Mouse (Mus musculus) layer of hippocampus, adult 2 months (tissue): ENCODE measurements around the gene Samd4b. TPM values are rescaled to one million over a fixed set of nuclear protein-coding genes. Genes with fewer than 3 reads are reported as not detected.
A peak's percentile ranks its signal among the peaks of the same experiment; 100 is the strongest.

ENCODE experiments used
- DNase-seq, 2 experiments: peaks; one replicate each; pipeline ENCODE4 v3.0.0; 2022; ENCODE audit warnings: low spot score in 2 of 2
- H3K27ac ChIP-seq: fragments of 200-600 bp; 2 replicates; pipeline ENCODE4 v1.8.1; 2022
- H3K4me3 ChIP-seq: fragments of 200-600 bp; 2 replicates; pipeline ENCODE4 v1.8.1; 2022; ENCODE audit warnings: mild to moderate bottlenecking
- CTCF ChIP-seq: fragments of 200-600 bp; conservative IDR thresholded peaks from 2 replicates; pipeline ENCODE4 v1.8.1; 2022; ENCODE audit warnings: antibody characterized with exemption, mild to moderate bottlenecking, moderate library complexity
- total RNA-seq, 2 experiments: library from RNA; stranded (reverse); gene quantifications; 2 replicates each; pipeline ENCODE4 v1.2.3; 2021

Samd4b gene
- total RNA-seq, 2 experiments from 2014 or later, result 67.8 to 70.1 TPM

DNA sequence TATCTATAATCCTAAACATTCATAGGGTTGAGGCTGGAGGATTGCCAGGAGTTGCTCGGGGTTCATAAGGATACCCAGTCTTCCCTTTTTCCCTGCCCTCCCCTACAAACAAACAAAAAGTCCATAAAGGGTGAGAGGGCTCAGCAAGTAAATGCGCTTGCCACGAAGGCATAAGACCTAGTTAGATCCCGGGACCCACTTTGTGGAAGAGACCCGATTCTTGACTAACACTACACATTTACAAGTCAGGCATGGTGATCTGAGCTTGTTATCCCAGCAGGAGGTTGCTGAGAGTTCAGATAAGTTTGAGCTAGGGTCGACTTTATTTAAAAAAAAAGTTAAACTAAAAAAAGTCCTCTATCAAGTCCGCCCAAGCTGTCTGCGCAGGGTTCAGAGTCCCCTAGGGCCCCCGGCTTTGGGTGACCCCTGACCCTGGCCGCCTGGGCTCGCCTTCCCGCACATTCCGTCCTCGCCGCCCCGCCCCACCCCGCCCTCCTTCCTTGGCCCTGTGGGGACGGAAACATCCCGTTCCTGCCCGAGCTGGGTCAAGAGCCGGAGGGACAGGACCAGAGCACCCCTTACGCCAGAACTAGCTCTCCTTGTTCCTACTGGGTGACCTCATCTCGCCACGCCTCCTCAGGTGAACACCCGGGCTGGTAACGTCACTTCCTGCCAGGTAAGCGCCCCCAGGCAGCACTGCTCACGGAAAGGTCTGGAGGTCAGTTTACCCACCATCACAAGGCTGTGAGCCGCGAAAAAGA, 221.8 kb downstream of the Samd4b start:
- no peak for DNase-seq
- Histone ChIP-seq H3K27ac (peak overlapping the region; percentile 89), H3K4me3 (peak overlapping the region; percentile 59)
- no peak for TF ChIP-seq CTCF

- peak overlapping the region; percentile 89 for H3K27ac ChIP-seq
- DNase-seq, result peak; percentile 66 to 76
- peak overlapping the region; percentile 59 for H3K4me3 ChIP-seq
- no peak for TF ChIP-seq CTCF
Measured at GRCm38 (mm10) chr7:28375176-28375921, 222.6 kb downstream of the Samd4b start.

DNA sequence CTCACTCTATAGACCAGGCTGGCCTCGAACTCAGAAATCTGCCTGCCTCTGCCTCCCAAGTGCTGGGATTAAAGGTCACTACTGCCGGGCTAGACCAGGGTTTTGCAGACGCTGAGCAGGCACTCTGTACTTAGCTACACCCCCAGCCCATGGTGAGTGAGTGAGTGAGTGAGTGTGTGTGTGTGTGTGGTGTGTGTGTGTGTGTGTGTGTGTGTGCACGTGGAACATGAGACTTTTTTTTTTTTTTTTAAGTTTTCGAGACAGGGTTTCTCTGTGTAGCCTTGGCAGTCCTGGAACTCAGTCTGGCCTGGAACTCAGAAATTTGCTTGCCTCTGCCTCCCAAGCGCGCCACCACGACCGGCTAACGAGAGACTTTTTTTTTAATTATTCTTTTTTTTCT, 223.3 kb downstream of the Samd4b start:
- no peak for TF ChIP-seq CTCF
- Histone ChIP-seq H3K27ac (peak overlapping the region; percentile 89; the same call in 1 of the 2 replicates), H3K4me3 (no peak overlapping the region)
- no peak for DNase-seq

DNA sequence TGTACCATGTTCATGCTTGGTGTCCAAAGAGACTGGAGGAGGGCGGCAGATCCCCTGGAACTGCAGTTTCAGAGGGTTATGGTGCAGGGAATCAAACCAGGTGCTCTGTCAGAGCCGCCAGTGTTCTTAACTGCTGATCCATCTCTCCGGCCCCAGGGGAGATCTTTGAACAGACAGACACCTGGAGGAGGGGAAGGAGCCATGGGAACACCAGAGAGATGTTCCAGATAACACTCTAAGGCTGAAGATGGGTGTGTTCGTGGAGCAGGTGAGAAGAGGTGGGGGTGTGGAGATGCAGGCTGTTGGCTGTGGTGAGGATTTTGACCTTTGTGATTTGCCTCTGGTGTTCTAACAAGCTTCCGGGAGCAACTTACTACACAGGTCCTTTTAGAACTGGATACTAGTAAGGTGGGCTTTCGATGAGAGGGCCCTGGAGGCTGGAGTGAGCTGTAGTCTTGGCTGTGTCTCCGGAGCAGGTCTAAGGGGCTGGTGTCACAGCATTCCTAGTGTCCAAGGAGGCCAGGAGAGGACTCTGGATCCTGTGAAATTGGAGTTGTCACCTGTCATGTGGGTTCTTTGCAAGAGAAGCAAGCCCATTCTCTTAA, 224.0 kb downstream of the Samd4b start:
- Histone ChIP-seq H3K27ac (peak overlapping the region; percentile 77; the same call in 1 of the 2 replicates), H3K4me3 (no peak overlapping the region)
- DNase-seq, result no peak
- no peak for TF ChIP-seq CTCF

GRCm38 (mm10) chr7:28373131-28373581, 224.8 kb downstream of the Samd4b start:
- Histone ChIP-seq H3K27ac (peak overlapping the region; percentile 77), H3K4me3 (peak overlapping the region; percentile 68)
- TF ChIP-seq CTCF, result peak; percentile 88
- DNase-seq, result peak; percentile 77

GRCm38 (mm10) chr7:28372251-28373108, 225.5 kb downstream of the Samd4b start, which contains the start of gene Plekhg2:
Gene Plekhg2, minus strand, starts transcription at chr7:28372599.
- peak; percentile 87 to 92 for DNase-seq
- peak; percentile 79 for TF ChIP-seq CTCF
- Histone ChIP-seq H3K27ac (peak within 1 kb of the TSS; percentile 77), H3K4me3 (peak within 1 kb of the TSS; percentile 68)

DNA sequence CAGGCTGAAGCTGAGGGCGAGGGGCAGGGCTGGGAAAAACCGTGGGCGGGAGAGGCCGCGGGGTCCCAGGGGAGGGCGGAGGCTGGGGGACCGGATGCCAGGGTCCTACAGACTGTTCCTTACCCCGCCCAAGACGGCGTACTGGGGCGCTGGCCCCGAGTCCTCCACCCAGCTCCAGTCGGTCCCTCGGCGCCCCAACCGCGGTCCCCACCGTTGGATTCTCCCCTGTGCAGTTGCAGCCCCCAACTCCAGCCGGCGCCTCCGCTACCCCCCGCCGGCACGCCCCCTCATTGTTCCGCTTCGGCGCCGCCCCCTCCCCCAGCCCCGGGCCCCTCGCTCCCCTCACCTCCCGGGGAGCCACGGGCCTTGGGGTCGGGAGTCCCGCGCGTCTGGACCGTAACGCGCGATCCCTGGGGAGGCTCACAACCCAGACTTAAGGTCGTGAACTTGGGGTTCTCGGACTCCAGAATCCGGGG, 226.4 kb downstream of the Samd4b start:
- TF ChIP-seq CTCF, result no peak
- H3K27ac ChIP-seq, result peak overlapping the region; percentile 77
- peak overlapping the region; percentile 68 for H3K4me3 ChIP-seq
- no peak for DNase-seq

DNA sequence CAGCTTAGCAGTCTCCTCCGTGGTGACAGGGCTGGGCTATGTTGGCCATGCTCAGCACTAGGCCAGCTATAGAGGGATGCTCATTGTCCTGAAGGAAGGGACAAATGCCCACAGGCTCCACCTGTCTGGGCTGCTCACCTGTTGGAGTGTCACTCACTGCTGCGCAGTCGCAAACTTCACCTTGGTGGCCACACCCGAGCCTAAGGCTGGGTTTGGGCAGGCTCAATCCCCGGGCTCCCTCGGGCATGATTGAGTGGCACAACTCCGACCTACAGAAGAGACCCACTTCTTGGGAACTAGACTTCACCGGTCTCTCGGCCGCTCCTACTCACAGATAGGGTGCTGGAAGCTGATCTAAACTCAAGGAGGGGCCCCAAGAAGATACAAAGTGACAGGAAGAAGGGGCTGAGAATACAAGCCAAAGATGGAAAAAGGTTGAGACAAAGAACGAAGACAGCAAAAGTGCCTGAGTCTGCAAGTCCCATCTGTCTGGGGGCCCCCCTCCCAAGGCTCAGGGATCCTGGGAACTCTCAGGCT, 226.9 kb downstream of the Samd4b start:
- Histone ChIP-seq H3K4me3 (peak overlapping the region; percentile 68), H3K27ac (peak overlapping the region; percentile 77; the same call in 1 of the 2 replicates)
- TF ChIP-seq CTCF, result no peak
- no peak for DNase-seq

DNA sequence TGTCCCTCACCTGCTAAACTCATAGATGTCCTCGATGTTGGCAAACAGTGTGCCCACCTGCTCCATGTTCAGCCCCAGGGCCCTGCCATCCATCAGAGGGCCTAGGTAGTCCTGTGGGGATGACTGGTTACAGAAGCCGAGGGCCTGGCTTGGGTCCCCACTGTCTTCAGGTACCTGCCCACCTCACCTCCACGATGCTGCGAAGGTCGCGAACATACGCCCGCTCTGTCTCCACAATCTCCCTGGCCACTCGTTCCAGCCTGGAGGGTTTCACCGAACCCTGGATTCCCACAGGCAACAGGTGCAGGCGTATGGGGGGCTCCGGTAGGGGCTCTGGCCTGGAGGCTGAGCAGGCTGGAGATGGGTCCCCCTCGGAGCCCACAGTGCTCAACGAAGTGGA, 227.9 kb downstream of the Samd4b start:
- DNase-seq, result no peak
- Histone ChIP-seq H3K27ac (no peak overlapping the region), H3K4me3 (no peak overlapping the region)
- no peak for TF ChIP-seq CTCF

GRCm38 (mm10) chr7:28368276-28368920, 229.5 kb downstream of the Samd4b start:
- Histone ChIP-seq H3K27ac (no peak overlapping the region; the same call in 1 of the 2 replicates), H3K4me3 (no peak overlapping the region)
- no peak for DNase-seq
- no peak for TF ChIP-seq CTCF

GRCm38 (mm10) chr7:28367663-28368275, 230.2 kb downstream of the Samd4b start:
- H3K4me3 ChIP-seq, result no peak overlapping the region
- no peak for DNase-seq
- TF ChIP-seq CTCF, result no peak
- no peak overlapping the region; the same call in 1 of the 2 replicates for H3K27ac ChIP-seq
